Mouse (Mus musculus): Measurements from ENCODE around the gene Zfhx2.

Gene Zfhx2

DNA sequence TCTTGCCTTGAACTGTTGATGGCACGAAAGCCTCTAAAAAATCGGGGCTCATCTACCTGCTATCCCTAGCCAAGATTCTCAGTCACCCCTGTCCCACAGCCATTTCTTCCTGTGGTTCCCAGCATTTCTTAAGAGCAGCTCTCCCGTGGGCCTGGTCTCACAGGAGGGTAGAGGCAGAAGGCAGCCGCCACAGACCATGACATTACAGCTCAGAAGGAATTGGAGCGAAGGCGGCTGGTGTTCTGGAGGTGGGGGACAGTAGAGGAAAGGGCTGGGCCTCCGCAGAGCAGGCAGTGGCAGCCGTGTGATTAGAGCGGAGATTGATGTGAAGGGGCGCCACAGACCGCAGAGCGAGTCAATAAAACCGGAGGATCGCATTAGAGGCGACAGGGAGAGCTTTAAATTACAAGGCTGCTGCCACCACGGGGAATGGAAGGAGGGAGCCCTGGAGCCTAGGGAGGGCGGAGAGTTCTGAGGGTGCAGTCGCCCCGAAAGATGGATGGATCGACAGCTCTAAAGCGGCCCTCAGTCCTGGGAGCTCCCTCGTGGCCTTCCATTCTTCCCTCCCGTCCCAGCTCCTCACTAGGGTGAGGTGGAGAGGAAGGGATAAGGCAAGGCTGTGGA, 13.6 kb downstream of the Zfhx2 start:
- DNase-seq (ENCODE audit: low read depth, low spot score): no peak

DNA sequence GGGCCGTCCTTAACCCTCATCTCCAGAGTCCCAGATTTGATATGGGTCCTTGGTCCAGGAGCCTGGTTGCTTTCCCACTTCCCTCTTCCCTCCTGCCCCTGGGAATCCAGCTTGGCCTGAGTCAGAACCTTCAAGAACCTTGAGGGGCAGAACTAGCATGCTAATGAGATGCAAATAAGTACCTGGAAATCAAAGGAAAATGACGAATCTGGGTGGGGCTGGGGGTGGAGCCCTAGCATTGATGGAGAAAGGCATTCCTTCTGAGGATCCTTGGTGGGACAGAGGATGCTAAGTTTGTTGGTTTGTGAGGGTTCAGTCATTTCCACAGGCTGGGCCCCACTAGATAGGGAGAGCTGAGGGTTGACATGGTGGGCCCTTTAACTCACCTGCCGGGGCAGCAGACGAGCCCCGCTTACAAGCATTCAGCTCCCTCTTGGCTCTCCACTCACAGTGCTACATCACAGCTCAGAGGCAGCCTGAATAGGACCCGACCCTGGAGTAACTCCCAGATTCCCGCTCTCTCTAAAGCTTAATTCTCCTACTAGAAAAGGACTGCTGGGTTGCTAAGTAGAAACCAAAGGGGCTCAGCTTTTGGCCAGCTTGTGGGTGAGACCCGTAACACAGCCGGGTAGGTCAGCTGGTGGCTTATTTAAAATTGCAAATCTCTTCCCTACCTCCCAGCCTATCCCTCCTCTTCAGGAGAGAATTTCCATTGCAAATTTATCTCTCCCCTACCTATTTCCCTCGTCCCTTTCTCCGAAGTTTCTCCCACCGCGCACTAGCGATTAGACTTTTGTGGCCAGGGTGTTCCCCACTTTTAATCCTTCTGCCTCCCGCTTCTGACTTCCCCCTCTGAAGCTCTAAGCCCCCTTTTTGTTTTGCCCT, 14.4 kb downstream of the Zfhx2 start:
- DNase-seq (ENCODE audit: low read depth, low spot score): no peak

DNA sequence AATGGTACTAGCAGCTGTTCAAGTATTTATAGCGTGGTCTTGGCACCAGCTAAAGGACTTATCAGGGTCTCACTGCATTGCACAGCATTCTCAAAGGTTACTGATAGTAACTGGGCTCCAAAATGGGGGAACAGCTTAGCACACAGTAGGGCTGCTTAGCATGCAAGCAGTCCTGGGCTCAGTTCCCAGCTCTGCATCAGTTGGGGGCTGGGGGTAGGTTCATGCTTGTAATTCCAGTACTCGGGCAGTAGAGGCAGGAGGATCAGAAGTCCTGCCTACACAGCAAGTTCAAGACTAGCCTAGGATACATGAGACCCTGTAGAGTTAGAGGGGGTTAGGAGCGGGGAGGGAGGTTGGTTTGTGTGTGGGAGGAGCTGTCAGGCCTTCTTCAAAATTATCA, 15.2 kb downstream of the Zfhx2 start:
- no peak for DNase-seq (ENCODE audit: low read depth, low spot score)

DNA sequence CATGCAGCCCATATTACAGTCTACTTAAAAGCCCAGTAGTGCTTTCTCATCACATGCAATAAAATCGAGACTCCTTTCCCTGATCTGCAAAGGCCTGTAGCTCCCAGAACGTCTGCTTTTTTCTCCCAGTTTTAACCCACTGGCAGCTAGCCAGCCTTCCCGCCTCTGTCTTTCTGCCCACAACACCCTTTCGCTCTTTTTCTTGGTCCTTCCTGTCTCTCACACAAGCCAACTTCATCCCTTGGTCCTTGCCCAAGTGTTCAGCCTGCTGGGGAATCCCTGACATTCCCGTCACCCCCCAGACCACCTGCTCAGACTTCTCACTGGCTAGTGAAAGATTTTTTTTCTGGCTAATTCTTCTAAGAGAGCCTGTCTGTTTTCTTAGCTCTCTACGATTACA, 15.9 kb downstream of the Zfhx2 start:
- no peak for DNase-seq (ENCODE audit: low read depth, low spot score)

DNA sequence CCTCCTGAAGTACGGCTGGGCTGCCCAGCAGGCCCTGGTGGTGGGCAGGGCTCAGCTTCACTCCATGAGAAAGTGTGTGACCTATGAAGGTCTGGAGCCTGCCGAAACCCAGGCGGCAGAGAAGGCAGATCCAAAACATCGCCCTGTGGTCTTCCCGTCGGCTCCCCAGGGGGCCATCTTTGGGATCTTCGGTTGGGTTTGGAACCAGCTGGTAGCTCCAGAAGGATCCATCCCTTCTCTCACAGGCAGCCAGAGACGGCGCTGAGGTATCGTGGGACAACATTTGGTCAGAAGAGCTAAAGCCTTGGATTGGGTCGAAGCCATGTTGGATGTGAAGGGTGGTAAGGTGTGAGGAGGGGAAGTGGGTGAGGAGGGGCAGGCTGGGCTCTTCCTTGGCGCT, 17.7 kb downstream of the Zfhx2 start:
- no peak for DNase-seq (ENCODE audit: low read depth, low spot score)

DNA sequence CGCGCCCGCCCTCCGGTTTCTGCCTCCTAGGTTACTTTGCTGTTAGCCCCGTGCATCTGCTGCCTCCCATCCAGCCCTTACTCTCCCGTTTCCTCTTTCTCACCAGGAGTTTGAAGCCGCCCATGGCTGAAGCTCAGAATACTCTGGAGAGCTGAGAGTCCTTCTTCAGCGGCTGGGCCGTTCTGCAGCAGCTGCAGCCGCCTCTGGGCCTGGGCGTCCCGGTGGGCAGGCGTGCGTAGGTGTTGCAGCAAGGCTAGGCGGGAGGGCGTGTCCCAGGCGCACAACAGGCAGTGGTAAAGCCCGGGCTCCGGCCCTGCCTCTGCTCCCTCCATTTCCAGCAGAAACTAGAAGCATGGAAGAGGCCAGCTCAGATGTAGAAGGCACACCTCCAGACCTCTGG, 20.4 kb downstream of the Zfhx2 start:
- no peak for DNase-seq (ENCODE audit: low read depth, low spot score)

DNA sequence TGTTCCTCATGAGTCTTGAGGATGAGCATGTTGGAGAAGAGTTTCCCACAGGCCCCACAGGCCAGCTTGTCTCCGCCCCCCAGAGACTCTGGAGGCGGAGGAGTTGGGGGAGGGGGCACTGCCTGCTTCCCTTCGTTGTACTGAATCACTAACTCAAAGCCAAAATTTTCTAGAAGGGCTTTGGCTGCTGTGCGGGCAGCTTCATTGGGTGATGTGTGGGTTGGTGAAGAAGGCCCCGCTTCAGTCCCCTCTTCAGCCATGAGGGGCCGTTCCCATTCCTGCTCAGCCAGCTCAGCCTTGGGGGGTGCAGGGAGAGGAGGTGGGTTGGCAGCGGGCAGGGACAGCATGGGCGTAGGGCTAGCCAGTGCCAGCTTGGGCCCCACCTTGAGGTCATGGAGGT, 26.1 kb downstream of the Zfhx2 start:
- DNase-seq (ENCODE audit: low read depth, low spot score): no peak

DNA sequence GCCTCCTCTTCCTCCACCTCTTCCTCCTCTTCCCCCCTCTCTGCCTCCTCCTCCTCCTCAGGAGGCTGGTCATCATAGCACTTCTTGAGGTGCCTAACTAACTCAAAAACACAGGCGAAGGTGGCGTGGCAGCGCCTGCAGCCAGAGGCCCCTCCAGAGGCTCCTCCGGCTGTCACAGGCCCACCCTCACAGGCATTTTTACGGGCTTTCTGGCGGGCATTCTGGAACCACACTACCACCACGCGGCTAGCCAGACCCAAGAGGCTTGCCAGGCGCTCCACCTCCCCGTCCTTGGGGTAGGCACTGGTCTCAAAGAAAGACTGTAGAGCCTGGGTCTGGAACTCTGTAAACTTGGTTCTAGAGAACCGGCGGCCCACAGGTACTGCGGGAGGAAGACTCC, 26.7 kb downstream of the Zfhx2 start:
- no peak for DNase-seq (ENCODE audit: low read depth, low spot score)

DNA sequence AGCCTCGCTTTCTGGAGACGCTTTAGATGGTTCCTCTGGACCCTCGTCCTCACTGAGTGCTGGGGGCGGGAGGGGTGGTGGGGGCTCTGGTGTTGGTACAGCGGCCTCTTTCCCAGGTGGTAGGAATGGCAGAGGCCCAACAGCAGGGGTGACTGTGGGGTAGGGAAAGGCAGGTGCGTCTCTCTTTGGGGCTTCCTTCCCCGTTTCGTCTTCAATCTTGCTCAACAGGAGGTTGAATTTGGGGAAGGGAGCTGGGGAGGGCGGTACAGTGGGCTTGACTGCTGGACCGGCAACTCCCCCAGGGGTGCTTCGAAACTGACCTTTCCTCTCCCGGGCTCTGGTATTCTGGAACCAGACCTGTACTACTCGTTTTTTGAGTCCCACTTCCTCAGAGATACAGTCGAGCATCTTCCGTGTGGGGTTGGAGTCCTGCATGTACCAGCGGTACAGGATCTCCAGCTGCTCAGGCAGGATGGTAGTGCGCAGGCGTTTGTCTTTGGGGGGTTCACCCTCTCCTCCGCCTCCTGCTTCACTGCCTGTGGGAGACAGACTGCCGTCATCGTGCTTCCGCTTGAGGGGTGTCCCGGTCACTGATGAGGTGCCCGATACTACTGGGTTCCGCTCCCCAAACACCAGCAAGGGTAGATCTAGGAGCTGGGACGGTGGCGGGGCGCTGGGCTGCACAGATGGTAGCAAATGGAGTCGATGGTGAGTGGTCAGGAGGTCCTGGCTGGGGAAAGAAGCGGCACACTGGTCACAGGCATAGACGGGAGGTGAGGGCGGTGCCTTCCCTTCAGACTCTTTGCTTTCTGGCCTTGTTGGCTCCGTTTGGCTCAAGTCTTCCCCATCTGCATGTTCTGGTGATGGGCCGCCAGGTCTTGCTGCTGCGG, 27.4 kb downstream of the Zfhx2 start:
- DNase-seq (ENCODE audit: low read depth, low spot score): no peak

DNA sequence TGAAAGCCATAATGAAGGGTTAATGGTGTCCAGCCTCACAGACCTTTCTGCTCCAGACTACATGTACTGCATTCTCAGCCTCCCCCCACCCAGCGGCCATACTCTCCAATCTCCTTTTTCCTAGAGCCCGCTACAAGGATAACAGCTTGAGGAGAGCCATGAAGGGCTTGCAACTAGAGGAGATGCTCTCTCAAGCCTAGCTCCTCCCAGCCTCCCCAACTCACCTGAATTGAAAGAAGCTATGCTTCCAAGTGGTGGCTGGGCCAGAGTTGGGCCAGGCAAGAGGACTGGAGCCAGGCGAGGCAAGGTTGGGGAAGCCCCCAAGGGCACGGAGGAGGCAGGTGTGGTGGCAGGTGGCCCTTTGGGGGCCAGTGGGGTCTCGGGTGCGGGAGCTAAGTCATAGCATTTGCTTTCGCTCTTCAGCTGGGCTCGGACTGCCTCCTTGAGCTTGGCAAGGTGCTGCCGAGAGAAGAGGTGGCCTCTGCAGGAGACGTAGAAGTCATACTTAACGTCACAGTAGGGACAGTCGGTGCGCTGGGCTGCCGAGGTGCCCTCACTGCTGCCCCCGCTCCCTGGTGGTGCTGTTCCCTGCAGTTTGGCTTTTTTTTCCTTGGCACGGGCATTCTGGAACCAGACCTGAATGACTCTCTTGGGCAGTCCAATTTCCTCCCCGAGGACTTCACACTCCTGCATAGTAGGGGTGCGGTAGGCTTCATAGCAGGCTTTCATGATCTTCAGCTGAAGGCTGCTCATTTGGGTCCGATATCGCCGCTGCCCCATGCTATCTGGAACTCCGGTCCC, 28.3 kb downstream of the Zfhx2 start:
- no peak for DNase-seq (ENCODE audit: low read depth, low spot score)

DNA sequence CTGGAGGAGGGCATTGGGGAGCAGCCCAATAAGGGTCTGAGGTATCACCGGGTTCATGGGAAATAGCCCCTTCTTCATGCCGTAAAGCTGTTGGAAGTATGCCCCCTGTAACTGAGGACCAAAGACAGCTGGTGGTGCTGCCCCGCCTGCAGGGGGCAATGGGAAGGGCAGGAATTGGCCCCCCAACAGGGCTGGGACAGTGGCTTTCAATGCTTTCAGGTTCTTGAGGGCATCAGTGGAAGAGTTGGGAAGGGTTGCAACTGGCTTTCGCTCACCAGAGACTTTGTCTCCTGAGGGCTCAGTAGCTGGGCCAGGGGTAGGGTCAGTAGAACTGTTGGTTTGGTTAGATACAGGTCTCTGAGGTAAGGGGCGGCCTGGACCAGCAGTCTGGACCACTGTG, 29.0 kb downstream of the Zfhx2 start:
- DNase-seq (ENCODE audit: low read depth, low spot score): no peak

DNA sequence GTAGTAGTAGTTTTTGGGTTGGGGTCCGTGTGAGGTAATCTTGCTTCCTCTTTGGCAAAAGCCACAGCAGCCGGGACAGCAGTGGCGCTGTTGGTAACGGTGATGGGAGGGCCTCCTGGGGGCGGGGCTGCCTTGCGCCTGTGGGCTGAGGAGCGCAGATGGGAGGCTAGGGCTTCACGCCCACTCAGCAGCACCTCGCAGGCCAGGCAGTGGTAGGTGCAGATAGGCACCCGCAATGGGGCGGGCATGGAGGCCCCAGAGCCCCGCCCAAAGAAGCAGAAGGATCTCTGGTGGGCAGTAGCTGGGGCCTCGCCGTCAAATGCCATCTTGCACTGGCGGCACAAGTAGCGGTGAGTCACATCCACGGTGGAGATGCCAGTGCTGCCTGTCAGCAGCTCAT, 29.5 kb downstream of the Zfhx2 start:
- DNase-seq (ENCODE audit: low read depth, low spot score): peak; percentile 14

DNA sequence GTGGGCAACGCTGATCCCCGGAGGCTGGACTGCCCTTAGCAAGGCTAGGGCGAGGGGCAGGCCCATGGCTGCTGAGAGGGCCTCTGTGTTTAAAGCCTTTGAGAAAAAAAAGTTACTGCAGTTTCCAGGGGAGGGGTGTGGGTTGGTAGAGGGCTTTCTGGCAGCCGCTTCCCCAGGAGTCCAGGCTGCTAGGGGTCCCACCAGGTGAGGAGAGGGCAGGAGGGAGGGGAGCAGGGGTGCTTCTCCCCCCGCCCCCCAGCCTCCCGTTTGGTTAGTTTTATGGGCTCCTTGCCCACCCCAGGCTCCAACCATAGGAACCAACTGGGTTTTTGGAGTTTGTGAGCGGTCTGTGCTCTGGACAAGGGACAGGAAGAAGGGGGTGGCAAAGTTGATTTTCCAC, 30.3 kb downstream of the Zfhx2 start:
- no peak for DNase-seq (ENCODE audit: low read depth, low spot score)

DNA sequence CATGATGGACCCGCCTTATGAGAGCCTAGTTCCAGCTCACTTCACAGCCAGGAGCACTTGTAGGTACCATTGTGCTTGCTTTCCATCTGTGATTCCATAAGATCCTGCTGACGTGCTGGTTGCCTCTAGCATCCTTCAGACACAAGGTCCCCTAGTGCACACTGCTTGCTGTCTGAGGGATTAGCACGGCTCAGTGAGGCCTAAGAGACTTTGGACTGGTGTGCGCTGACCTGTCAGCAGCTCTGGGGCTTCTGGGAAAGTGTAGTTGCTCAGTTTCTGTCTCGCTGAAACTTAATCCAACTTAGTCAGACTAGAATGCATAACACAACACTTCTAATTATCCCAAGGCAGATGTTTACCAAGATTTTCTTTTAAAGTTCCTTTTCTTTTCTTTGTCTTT, 32.2 kb downstream of the Zfhx2 start:
- DNase-seq (ENCODE audit: low read depth, low spot score): no peak

DNA sequence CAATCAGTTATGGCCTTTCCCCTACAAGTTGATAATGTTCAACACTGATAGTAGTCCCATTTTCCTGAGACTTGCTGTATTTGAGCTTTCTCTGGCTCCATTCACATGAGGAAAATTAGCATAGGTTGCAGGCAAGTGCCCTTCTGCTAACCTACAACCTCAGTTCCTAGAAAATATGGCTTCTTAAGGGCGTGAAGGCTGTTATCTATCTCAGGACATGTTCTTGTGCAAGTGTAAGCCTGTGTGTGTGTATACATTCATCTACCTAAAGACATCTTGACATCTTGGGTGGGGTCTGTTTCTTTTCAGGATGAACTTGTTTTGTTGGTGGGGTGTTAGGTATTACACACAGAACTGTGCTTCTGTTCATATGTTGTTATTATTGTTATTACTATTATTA, 33.1 kb downstream of the Zfhx2 start:
- DNase-seq (ENCODE audit: low read depth, low spot score): no peak

DNA sequence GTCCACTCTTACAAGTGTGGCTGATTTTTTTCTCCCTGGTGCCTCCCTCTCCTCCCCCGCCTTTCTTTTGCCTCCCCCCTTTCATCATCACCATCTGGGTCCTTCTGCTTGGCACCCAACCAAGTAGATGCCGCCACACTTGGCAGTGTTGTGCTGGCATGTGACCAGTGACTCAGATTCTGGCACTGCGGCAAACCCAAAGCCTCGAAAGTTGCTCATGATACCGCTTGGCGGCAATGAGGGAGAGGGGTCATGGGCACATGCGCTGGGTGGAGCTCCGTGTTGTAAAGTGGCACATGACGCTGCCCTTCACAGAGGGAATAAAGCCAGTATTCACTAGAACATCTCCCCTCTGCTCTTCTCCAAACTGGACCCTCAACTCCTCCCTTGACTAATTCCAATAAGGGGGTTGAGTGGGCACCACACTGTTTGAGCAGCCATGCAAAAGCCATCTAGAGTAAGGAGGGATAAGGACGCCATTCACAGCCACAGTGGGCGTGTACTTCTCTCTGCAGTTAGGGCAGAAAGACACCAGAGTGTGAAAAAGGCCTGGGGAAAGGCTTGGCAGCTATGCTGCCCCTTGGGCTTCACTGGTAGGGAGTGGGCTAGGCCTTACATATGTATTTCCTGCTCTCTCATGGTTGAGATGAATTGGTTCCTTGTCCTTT, 36.8 kb downstream of the Zfhx2 start:
- no peak for DNase-seq (ENCODE audit: low read depth, low spot score)

DNA sequence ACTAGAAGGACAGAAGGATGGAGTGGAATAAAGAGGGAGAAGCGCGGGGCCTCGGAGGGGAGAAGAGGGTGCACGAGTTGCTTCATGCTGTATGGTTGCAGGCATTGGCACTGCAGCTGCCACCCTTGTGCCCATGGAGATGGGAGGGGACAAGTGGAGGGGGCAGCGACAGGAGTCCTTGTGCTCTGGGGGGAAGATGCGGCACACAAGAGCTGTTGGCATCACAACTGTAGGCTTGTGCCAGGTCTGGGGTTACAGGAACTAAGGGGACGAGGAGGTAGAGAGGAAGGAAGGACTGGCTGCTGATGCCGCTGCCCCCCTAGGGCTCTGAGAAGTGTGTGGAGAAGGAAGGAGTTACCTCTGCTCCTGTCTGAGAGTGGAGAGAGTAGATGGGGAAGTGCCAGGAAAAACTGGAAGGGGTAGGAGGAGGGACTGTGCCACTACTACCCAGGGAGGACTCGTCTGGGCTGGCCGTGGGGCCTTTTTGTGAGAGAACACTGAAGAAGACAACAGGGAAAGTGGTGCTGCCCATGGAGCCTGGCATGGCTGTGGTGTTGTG, 37.9 kb downstream of the Zfhx2 start:
- DNase-seq (ENCODE audit: low read depth, low spot score): no peak

DNA sequence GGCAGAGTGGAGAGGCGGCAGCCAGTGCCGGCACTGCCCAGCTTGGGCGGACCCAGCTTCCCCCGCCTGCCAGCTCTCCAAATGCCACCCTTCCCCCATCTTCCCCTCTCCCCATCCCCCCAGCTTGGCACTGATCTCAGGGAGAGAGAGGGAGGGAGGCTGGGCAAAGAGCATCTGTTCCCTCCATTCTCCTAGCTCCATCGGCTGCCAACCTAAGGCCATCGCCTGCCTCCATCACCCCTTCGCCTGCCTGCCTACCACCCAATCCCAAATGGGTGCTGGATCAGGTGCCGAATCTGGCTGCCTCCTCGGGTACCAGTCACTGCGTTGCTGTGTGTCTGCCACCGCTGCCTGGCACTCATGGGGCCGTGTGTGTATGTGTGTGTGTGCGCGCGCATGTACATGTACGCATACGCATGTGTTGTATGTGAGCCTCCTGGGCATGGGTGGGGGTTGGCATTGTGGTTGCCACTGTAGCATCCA, 38.4 kb downstream of the Zfhx2 start:
- no peak for DNase-seq (ENCODE audit: low read depth, low spot score)

DNA sequence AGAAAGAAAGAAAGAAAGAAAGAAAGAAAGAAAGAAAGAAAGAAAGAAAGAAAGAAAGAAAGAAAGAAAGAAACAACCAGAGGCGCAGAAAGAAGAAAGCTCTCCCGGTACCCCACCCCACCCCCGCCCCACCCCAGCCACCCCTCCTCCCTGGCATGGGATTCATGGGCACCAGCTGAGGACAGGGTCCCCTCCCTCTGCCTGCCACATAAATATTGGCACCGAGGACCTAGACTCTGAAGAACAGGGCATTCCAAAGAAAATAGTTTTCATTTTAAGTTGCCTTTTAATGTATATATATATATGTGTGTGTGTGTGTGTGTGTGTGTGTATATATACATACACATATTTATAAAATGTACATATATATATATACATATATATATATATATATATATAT, 39.1 kb downstream of the Zfhx2 start:
- DNase-seq (ENCODE audit: low read depth, low spot score): no peak

DNA sequence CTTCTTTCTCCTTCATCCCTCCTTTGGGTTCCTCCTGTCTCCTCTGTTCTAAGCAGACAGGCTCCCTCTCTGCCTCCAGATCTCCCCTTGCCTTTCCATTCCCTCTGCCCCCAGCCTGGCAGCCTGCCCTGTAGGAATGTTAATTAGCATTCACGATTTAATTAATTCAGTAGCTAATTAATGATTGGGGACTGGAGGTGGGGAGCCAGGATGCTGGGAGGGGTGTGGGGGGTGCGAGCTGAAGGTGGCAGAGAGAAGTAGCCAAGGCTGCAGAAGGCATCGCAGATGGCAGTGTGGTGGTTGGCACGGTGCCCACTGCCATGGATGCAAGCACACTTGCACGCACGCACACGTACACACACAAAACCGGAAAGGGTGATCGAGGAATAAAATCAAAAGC, 39.6 kb downstream of the Zfhx2 start:
- DNase-seq (ENCODE audit: low read depth, low spot score): no peak

Data from embryo, embryonic 11.5 days (tissue).